Mouse (Mus musculus) adrenal gland, postnatal 10 days (tissue): ENCODE measurements around the gene Zfp583. TPM values are rescaled to one million over a fixed set of nuclear protein-coding genes. Genes with fewer than 3 reads are reported as not detected.
"Not testable (repeated sequence)": the region's sequence is repeated elsewhere in the genome, so short reads cannot be mapped to it uniquely, and the experiment has no call there.

Experiments
- DNase-seq: peaks from one replicate; pipeline ENCODE4 v3.0.0; 2021; ENCODE audit warnings: mixed read lengths
- long read RNA-seq, 2 experiments: library from polyadenylated mRNA; stranded (forward); transcript quantifications; one replicate each; pipeline ENCODE4 v2.0.0; 2021
- total RNA-seq, 2 experiments: library from RNA; stranded (reverse); gene quantifications; 2 replicates each; pipeline ENCODE4 v1.2.3; 2021

Gene Zfp583
- total RNA-seq = 1 to 10 TPM; 2.7 to 3.1 TPM
- long read RNA-seq, experiment 1, partial matches to known transcripts = 0 of 4 reads
- long read RNA-seq, experiment 1, other reads (novel, unspliced or antisense) = 4 of 4 reads
- long read RNA-seq, experiment 2, partial matches to known transcripts = 0 of 3 reads
- long read RNA-seq, experiment 2, other reads (novel, unspliced or antisense) = 1 of 3 reads

DNA sequence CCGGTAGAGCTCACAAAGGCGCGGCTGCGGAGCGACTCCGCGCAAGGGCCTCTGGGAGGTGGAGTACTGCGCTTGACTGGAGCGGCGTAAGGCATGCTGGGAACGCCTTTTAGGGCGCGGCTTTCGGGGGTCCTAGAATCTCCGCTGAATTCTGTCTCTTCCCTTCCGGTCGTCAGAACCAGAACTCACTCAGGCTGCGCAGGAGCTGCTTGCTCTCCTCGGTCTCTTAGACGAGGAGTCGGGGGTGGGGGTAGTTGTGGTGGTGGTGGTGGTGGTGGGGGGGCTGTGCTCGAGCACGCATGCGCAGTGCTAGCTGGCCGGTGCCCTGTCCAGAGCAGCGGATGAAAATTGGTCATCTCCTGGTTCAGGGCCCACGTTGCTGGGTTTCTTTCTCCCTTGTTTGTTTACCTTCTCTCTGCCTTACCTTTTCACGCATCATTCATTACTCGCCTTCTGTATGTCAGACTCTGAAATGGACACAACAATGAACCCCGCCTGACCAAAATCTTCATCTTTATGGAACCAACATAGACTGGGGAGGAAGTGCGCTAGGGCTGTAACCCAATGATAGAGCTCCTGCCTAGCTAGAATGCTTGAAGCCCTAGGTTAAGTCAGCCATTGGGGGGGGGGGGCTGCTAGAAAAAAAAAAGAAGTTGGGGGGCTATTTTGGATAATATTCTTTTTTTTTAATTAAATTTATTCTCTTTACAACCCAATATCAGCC lies at the start of gene Zfp583:
Zfp583 (minus strand) TSS at position 53 of the 724 bp plus-strand sequence.
- peak; percentile 89 for DNase-seq

DNA sequence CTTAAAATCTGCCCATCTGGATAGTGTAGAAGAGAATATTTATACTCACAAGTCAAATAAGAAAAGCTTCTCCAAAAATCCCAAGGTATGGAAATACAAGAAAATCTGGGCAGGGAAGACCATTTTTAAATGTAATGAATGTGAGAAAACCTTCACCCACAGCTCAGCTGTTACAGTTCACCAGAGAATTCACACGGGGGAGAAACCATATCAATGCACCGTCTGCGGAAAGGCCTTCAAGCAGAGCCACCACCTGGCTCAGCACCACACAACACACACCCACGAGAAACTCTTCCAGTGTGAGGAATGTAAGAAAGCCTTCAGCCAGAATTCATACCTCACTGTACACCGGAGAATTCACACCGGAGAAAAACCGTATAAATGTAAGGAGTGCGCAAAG lies 47.4 kb upstream of the Zfp583 start:
- DNase-seq = no peak

DNA sequence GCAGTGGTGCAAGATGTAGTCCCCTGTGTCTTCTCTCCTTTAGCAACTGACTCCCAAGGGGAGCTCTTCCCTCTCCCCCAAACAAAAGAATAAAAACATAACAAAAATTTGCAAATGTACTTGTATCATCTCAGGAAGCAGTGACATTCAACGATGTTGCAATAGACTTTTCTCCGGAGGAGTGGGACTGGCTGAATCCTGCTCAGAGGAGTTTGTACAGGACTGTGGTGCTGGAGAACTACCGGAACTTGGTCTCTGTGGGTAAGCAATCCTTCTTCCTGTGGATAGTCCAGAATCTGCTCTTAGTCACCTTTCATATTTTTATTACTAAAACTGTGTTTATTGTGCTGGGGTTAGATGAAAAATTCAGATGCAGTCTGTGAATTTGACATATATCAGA lies 41.9 kb upstream of the Zfp583 start:
- no peak for DNase-seq

- DNase-seq = no peak
Measured at GRCm38 (mm10) chr7:6369460-6369859, 38.4 kb upstream of the Zfp583 start.

DNA sequence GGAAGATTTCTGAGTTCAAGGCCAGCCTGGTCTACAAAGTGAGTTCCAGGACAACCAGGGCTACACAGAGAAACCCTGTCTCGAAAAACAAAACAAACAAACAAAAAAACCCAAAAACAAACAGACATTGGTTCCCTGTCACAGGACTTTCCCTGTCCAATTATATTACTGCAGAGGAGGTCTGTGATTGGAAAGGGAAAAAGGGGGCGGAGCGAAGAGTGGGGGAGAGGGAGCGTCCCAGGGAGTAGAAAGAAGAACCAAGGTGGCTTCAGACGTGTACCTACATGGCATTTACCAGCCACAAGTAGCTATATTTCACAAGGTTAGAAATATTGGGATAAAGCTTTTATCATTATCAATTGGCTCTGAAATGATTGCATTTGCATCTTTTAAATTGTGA lies 37.1 kb upstream of the Zfp583 start:
- DNase-seq = not testable (repeated sequence)

DNA sequence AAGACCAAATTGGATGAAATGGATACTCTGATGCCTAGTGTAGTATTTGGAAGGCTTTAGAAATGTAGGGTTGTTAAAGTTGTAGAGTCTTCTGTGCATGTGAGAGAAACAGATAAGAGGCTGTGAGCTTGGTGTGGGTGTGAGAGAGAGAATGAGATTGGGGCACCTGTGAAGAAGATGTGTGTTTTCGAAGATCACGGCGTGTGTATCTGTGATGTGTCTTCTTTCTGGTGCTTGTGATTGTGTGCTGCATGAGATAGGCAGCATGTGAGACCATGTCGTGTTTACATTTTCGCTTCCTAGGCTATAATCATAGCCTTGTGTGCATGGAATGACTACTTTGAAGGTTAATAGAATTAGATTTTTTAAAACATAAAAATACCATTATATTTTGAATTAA lies 36.1 kb upstream of the Zfp583 start:
- no peak for DNase-seq

- DNase-seq = no peak
Measured at GRCm38 (mm10) chr7:6364761-6365160, 33.7 kb upstream of the Zfp583 start.

GRCm38 (mm10) chr7:6363047-6363488 lies 32.0 kb upstream of the Zfp583 start, which contains the start of gene Zfp78:
Zfp78 (plus strand) TSS chr7:6363280.
- DNase-seq = peak; percentile 86

GRCm38 (mm10) chr7:6362268-6363046 lies 31.4 kb upstream of the Zfp583 start:
- peak; percentile 99 for DNase-seq

DNA sequence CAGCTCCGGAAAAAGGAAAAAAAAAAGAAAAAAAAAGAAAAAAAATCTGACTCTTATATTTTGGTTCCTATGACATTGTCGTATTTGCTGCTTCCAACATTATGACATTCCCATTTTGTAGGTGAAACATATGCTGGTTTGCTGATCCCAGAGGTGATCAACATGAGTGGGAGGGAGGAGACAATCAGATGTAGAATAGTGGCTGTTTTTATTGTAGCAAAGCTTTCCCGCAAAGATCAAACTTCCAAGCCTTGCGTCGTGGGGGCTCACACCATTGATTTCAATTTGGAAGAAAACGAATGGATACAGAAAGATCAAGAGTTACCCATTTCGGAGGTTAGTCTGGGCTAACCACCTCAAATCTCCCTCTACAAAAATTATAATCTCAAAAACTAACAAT lies 30.7 kb upstream of the Zfp583 start:
- no peak for DNase-seq

DNA sequence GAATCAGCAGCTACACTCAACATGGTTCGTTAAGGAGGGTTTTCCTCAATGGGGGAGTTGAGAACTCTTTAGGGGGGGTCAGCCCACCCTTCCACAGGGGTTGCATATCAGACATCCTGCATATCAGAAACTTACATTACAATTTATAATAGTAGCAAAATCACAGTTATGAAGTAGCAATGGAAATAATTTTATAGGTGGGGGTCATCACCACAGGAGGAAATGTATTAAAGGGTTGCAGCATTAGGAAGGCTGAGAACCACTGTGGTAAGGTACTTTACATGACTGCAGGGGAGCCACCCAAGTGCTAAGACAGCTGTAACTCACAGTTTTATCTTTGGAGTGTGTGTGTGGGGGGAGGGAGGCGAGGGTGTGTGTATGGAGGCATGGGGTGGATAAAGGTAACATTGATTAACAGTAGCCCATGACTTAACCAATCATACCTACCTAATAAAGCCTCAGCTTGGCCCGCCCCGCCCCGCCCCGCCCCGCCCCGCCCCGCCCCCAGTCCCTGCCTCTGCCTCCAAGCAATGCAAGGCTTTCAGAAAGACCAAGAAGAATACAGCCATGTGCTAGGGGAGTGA lies 29.5 kb upstream of the Zfp583 start:
- DNase-seq = no peak

- peak; percentile 28 for DNase-seq
Measured at GRCm38 (mm10) chr7:6358937-6359590, 28.0 kb upstream of the Zfp583 start.

- DNase-seq = no peak
Measured at GRCm38 (mm10) chr7:6358121-6358520, 27.0 kb upstream of the Zfp583 start.

DNA sequence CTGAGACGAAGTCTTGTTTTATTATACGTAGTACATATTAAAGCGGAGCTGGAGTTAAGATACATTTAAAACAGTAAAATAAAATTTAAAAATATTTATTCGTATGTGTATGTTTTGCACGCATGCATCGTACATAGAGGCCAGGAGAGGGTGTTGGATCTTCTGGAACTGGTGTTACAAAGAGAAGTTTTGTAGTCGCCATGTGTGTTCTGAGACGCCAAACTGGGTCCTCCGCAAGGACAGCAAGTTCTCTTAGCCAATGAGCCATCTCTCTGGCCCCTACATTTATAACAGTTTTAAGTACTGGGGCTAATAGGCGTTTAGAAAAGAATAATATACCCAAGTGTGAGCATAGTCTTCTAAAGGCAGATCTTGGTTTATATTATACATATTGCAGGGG lies 13.0 kb upstream of the Zfp583 start:
- no peak for DNase-seq

DNA sequence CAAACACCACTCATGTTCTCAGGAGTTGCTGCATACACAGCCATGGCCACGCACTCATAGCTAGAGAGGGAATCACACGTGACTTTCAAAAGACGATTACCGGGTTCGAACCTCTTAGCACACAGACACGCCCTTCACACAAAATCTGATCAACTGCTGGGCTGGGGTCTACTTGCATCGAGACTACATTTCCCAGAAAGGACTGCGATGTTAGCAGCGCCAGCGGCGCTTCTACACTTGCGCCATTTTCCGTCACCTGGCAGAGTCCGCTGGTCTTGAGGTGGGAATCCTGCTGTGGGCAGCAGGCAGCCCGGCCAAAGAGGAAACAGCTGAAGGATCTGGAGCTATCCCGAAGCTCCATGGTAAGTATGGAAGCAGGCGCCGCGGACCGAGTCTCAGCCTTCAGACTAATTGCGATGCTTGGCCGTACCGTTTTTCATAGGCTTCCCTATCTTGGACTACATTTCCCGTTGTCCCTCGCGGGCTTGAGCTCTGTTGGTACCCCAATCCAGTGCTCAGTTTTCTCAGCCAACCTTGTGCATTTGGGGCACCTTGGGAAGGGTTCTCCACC lies 12.5 kb upstream of the Zfp583 start, which contains the start of gene Gm3854:
Gm3854 (plus strand) TSS at position 259 of the 571 bp plus-strand sequence.
- DNase-seq = peak; percentile 62

GRCm38 (mm10) chr7:6339865-6340264 lies 8.8 kb upstream of the Zfp583 start:
- DNase-seq = no peak

DNA sequence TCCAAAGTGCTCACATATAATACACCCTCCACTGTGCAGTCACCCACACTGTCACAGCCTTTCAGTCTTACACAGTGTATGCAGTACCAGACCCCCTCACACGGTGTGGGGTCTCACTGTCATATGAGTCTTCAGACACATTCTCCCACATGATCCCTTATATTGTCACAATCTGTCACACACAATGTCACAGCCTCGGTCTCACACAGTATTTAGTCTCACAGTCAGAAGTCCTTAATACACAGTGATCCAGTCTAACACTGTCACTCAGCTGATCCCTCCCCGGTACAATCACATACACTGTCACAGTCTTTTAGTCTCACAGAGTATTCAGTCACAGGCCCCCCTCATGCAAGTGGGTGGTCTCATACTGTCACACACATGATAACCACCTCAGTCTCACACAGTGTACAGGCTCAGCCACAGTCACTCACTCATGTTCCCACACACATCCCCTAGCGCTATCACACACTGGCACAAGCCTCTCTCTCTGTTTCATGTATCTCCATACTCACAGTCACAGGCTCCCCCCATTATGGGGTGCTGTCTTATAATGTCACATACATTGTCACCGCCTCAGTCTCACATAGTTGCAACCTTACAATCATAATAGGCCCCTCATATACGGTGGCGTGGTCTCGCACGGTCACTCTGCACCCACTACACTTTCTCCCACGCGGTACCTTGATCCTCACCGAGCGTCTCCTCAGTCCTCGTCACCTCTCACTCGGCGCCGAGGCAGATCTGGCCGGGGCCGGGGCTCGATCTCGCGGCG lies 440 bp downstream of the Zfp583 start:
- DNase-seq = no peak

GRCm38 (mm10) chr7:6300796-6301195 lies 30.3 kb downstream of the Zfp583 start:
- not testable (repeated sequence) for DNase-seq

GRCm38 (mm10) chr7:6291121-6291520 lies 40.0 kb downstream of the Zfp583 start:
- DNase-seq = not testable (repeated sequence)

DNA sequence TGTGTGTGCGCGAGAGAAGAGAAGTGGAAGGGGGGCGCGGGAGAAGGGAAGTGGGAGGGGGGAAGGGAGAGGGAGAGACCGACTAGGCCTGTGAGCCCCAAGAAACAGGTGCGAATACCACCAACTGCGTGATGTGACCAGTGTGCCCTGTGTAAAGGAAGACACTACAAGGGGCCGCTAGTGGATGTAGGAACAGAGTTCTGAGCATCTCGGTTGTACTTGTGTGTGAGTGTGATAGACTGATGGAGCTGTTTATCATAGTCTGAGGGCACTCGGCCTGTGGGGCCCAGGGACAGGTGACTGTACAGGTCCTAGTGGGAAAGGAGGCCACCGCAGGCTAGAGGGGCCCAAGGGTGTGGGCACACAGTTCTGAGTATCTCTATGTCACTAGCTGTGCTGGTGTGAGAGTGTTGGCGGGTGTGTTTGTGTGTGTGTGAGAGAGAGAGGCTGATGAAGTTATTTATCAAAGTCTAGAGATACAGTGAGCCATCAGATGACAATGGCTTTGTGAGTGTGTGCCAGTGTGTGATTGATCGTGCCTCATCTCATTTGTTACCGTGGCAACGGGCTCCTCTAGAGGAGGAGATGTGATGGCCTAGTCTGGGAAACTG lies 44.1 kb downstream of the Zfp583 start:
- DNase-seq = peak; percentile 21
